Mouse (Mus musculus) myocyte (in vitro differentiated cells): ENCODE results near the gene Gm20388. TPM values are rescaled to one million over a fixed set of nuclear protein-coding genes. Genes with fewer than 3 reads are reported as not detected.

Experiments used
- H3K27me3 ChIP-seq: one replicate; pipeline ENCODE4 v1.6.1; 2011; ENCODE audit not compliant: control insufficient read depth, insufficient read depth, insufficient read length
- H3K36me3 ChIP-seq: one replicate; pipeline ENCODE4 v1.6.1; 2011; ENCODE audit not compliant: control insufficient read depth, insufficient read depth
- H3K4me2 ChIP-seq: one replicate; pipeline ENCODE4 v1.6.1; 2011; ENCODE audit warnings: low read depth, control low read depth
- H3K4me3 ChIP-seq: one replicate; pipeline ENCODE4 v1.5.1; 2011; ENCODE audit warnings: mild to moderate bottlenecking, control low read depth, moderate library complexity
- H3K79me2 ChIP-seq: one replicate; pipeline ENCODE4 v1.6.1; 2011; ENCODE audit not compliant: control insufficient read depth, insufficient read depth
- H3ac ChIP-seq: one replicate; pipeline ENCODE4 v1.6.1; 2011; ENCODE audit not compliant: control insufficient read depth, insufficient read length
- CEBPB ChIP-seq: IDR thresholded peaks from 2 replicates; pipeline ENCODE4 v1.6.1; 2011; ENCODE audit warnings: mild to moderate bottlenecking, moderate library complexity; ENCODE audit not compliant: poor library complexity, insufficient read depth, severe bottlenecking
- E2F4 ChIP-seq: IDR thresholded peaks from one replicate; pipeline ENCODE4 v1.6.1; 2011; ENCODE audit warnings: mild to moderate bottlenecking, control low read depth, moderate library complexity; ENCODE audit not compliant: insufficient read depth
- MAX ChIP-seq: IDR thresholded peaks from one replicate; pipeline ENCODE4 v1.6.1; 2011; ENCODE audit warnings: low read depth, mild to moderate bottlenecking, control low read depth
- MYOD1 ChIP-seq, 3 experiments: IDR thresholded peaks; one replicate each; pipeline ENCODE4 v1.6.1; 2011; ENCODE audit warnings: control low read depth in 2 of 3, low read depth in 2 of 3, mild to moderate bottlenecking in 2 of 3, moderate library complexity in 1 of 3; ENCODE audit not compliant: insufficient read length in 2 of 3, control insufficient read depth in 1 of 3
- MYOG ChIP-seq, 3 experiments: IDR thresholded peaks; one replicate each; pipeline ENCODE4 v1.6.1; 2011; ENCODE audit warnings: control low read depth in 2 of 3, low read depth in 2 of 3, mild to moderate bottlenecking in 2 of 3; ENCODE audit not compliant: insufficient read length in 2 of 3, control insufficient read depth in 1 of 3, insufficient read depth in 1 of 3
- POLR2A ChIP-seq: IDR thresholded peaks from one replicate; pipeline ENCODE4 v1.6.1; 2011; ENCODE audit warnings: low read depth, mild to moderate bottlenecking, control low read depth, moderate library complexity; ENCODE audit not compliant: insufficient read length
- POLR2AphosphoS2 ChIP-seq: IDR thresholded peaks from one replicate; pipeline ENCODE4 v1.6.1; 2011; ENCODE audit warnings: low read depth, control low read depth; ENCODE audit not compliant: insufficient read length
- REST ChIP-seq: IDR thresholded peaks from one replicate; pipeline ENCODE4 v1.6.1; 2011; ENCODE audit warnings: mild to moderate bottlenecking, control low read depth, moderate library complexity; ENCODE audit not compliant: insufficient read depth, insufficient read length
- SRF ChIP-seq: IDR thresholded peaks from one replicate; pipeline ENCODE4 v1.6.1; 2011; ENCODE audit warnings: low read depth; ENCODE audit not compliant: control insufficient read depth, insufficient read length
- TCF12 ChIP-seq: IDR thresholded peaks from one replicate; pipeline ENCODE4 v1.6.1; 2011; ENCODE audit warnings: mild to moderate bottlenecking, control low read depth; ENCODE audit not compliant: poor library complexity, insufficient read depth, severe bottlenecking
- TCF3 ChIP-seq: IDR thresholded peaks from one replicate; pipeline ENCODE4 v1.6.1; 2011; ENCODE audit warnings: low read depth, control low read depth; ENCODE audit not compliant: insufficient read length
- USF1 ChIP-seq: IDR thresholded peaks from one replicate; pipeline ENCODE4 v1.6.1; 2011; ENCODE audit warnings: low read depth, mild to moderate bottlenecking, control low read depth, moderate library complexity
- polyA plus RNA-seq: library from polyadenylated mRNA; unstranded; fragments of >200 nt; fragmentation: generic; extraction: Trizol; gene quantifications from one replicate; pipeline ENCODE4 v1.2.1, GENCODE M21; 2012; ENCODE audit warnings: missing spikeins

The Gm20388 gene
- polyA plus RNA-seq, 1 experiment, result 15.3 TPM

GRCm38 (mm10) chr8:122083401-122083800 is 2172.8 kb downstream of the Gm20388 start:
- Histone ChIP-seq H3ac (no peak overlapping the region), H3K27me3 (no peaks in the 10 kb centered on the region), H3K4me2 (no peak overlapping the region), H3K36me3 (no peaks in the 10 kb centered on the region), H3K79me2 (no peaks in the 10 kb centered on the region), H3K4me3 (no peak overlapping the region)
- TF ChIP-seq CEBPB (no peak), POLR2AphosphoS2 (no peak), MYOD1 (IDR thresholded peaks at IDR 0.05; ENCODE audit: control insufficient read depth in 1 of 3, insufficient read length in 2 of 3, low read depth in 2 of 3) (no peak), E2F4 (no peak), POLR2A (no peak), MYOG (IDR thresholded peaks at IDR 0.05; ENCODE audit: control insufficient read depth in 1 of 3, insufficient read depth in 1 of 3, insufficient read length in 2 of 3, low read depth in 2 of 3) (no peak), USF1 (no peak), TCF3 (no peak), REST (no peak), TCF12 (no peak), SRF (no peak), MAX (no peak)

DNA sequence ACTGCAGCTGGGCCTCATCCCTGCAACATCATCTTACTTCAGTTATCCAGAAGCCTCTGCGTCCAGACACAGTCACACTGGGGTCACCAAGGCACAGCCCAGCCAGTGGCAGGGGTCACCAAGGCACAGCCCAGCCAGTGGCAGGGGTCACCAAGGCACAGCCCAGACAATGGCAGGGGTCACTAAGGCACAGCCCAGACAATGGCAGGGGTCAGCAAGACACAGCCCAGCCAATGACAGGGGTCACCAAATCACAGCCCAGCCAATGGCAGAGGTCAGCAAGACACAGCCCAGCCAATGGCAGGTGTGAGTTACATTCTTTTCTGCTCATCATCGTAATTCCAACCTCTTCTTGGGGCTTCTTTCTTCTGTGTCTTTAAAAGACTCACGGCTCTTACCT is 2173.5 kb downstream of the Gm20388 start:
- Histone ChIP-seq H3K79me2 (no peaks in the 10 kb centered on the region), H3K27me3 (no peaks in the 10 kb centered on the region), H3K4me2 (no peak overlapping the region), H3K4me3 (no peak overlapping the region), H3ac (no peak overlapping the region), H3K36me3 (no peaks in the 10 kb centered on the region)
- no peak for TF ChIP-seq MYOD1 (IDR thresholded peaks at IDR 0.05; ENCODE audit: control insufficient read depth in 1 of 3, insufficient read length in 2 of 3, low read depth in 2 of 3)

DNA sequence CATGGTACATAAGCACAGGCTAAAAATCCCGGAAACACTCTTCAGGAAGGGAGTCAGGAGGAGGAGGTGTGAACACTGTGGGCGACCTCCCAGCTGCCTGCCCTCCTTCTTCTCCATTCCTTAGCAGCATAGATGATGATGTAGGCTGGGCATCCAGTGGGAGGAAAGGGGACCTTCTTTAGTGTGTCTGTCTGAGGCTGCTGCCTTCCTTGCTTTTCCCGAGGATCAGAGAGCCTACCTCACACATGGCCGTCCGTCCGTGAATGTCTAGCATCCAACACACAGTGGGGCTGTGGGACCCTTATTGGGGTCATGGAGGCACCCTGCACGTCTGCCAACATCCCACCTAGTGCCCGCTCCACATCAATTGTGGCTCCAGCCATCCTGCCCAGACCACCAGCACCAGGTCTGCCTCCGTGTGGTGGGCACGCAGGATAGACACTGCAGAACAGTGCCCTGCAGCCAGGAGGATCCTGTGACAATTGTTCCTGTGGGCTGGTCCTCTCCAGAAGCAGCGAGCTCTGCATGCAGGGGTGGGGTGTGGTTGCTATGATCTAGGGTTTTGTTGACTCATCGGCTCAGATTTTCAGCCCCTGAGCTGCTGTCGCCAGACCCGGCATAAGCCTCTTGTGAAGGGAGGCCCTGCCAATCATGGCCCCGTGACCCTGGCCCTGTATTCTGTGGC is 2174.2 kb downstream of the Gm20388 start:
- TF ChIP-seq POLR2AphosphoS2 (no peak), MYOD1 (IDR thresholded peaks at IDR 0.05; ENCODE audit: control insufficient read depth in 1 of 3, insufficient read length in 2 of 3, low read depth in 2 of 3) (peak in 1 of 3 experiments; percentile 56), USF1 (peak; percentile 47), MYOG (IDR thresholded peaks at IDR 0.05; ENCODE audit: control insufficient read depth in 1 of 3, insufficient read depth in 1 of 3, insufficient read length in 2 of 3, low read depth in 2 of 3) (peak in 2 of 3 experiments; percentile 15 to 77)
- no peaks in the 10 kb centered on the region for H3K27me3 ChIP-seq
- no peaks in the 10 kb centered on the region for H3K79me2 ChIP-seq
- no peak overlapping the region for H3ac ChIP-seq
- peak overlapping the region; percentile 37 for H3K4me2 ChIP-seq
- no peak overlapping the region for H3K4me3 ChIP-seq
- H3K36me3 ChIP-seq, result no peaks in the 10 kb centered on the region

DNA sequence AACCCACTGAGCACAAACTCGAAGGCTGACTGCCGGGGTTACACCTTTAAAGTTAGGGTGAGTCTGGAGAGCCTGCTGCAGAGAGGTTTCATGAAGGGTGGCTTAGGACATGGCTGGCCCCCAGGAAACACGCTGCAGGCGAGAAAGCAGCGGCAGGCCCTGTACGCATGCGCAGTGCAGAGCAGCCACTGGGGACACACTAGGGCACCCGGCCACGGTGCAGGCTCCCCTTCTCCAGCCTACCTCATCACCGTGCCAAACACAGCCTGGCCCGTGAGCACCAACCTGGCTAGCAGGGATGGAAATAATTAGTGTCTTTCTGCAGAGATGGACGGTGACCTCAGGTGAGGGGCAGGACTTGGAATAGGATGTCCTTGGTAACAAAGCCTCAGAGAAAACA is 2175.4 kb downstream of the Gm20388 start:
- no peak overlapping the region for H3ac ChIP-seq
- no peaks in the 10 kb centered on the region for H3K36me3 ChIP-seq
- H3K27me3 ChIP-seq, result no peaks in the 10 kb centered on the region
- TF ChIP-seq MYOD1 (IDR thresholded peaks at IDR 0.05; ENCODE audit: control insufficient read depth in 1 of 3, insufficient read length in 2 of 3, low read depth in 2 of 3) (no peak), CEBPB (no peak), MAX (no peak), TCF3 (no peak), USF1 (no peak), REST (no peak), MYOG (IDR thresholded peaks at IDR 0.05; ENCODE audit: control insufficient read depth in 1 of 3, insufficient read depth in 1 of 3, insufficient read length in 2 of 3, low read depth in 2 of 3) (no peak), SRF (no peak), E2F4 (no peak)
- H3K79me2 ChIP-seq, result no peaks in the 10 kb centered on the region
- H3K4me3 ChIP-seq, result no peak overlapping the region
- H3K4me2 ChIP-seq, result no peak overlapping the region

- H3K27me3 ChIP-seq, result no peaks in the 10 kb centered on the region
- H3K79me2 ChIP-seq, result no peaks in the 10 kb centered on the region
Observed at GRCm38 (mm10) chr8:122088631-122089030, 2178.0 kb downstream of the Gm20388 start.

More at GRCm38 (mm10) chr8:122088631-122089030, 2178.0 kb downstream of the Gm20388 start:
- no peak for TF ChIP-seq MAX
- TF ChIP-seq POLR2A, result no peak
- no peak for TF ChIP-seq MYOD1 (IDR thresholded peaks at IDR 0.05; ENCODE audit: control insufficient read depth in 1 of 3, insufficient read length in 2 of 3, low read depth in 2 of 3)
- no peak for TF ChIP-seq SRF
- TF ChIP-seq TCF12, result no peak
- TF ChIP-seq CEBPB, result no peak; the same call in 1 of the 2 replicates
- no peak for TF ChIP-seq POLR2AphosphoS2
- no peak for TF ChIP-seq MYOG (IDR thresholded peaks at IDR 0.05; ENCODE audit: control insufficient read depth in 1 of 3, insufficient read depth in 1 of 3, insufficient read length in 2 of 3, low read depth in 2 of 3)
- TF ChIP-seq E2F4, result no peak
- TF ChIP-seq REST, result no peak
- TF ChIP-seq TCF3, result no peak
- TF ChIP-seq USF1, result no peak
- H3K36me3 ChIP-seq, result no peaks in the 10 kb centered on the region
- no peak overlapping the region for H3ac ChIP-seq
- H3K4me3 ChIP-seq, result no peak overlapping the region
- no peak overlapping the region for H3K4me2 ChIP-seq
